ENCODE assay signal across 1 mouse cellular context in the genomic region with DNA sequence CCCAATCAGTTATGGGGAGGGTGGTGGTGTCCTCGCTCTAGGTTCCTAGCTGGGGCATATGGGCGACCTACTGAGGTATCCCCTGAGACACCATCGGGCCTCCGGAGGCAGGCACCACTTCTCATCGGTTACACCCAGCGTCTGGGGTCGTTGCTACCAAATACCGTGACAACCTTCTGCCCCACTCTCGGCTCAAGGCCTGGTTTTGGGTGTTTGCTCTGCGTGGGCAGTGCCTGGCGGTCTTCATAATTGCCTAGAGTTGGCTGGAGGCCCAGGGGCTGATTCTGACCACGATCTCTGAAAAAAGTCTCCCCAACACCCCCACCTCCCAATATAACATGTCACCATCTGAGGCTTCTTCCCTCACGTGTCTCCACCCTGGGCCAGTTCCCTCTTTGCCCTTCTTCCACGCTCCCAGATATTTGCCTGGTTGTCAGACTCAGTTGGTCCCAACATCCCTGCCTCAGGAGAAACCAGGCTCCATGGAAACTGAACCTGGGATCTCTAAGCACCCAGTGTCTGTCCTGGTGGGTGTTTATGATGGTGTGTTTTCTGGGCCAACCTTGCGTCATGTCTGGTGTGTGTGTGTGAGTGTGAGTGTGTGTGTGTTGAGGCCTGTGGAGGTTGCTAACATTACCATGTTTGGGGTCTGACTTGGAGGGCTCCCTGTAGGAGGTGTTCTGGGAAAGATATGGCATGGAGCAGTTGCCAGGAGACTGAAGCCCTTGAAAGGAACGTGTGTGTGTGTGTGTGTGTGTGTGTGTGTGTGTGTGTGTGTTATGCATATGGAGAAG.
TF ChIP-seq lines count a peak whose summit lies in the region.

No protein-coding gene starts in this region.

TF ChIP-seq in C2C12, 6 proteins besides CTCF, POLR2A, EP300 and RAD21:
- TF ChIP-seq MYOD1 (IDR thresholded peaks at IDR 0.05; ENCODE audit: control insufficient read depth, insufficient read length, low read depth), result no peak
- TF ChIP-seq CEBPB (IDR thresholded peaks at IDR 0.05; ENCODE audit: low read depth), result no peak
- no peak for TF ChIP-seq MYOG (IDR thresholded peaks at IDR 0.05; ENCODE audit: control insufficient read depth, extremely low read depth, insufficient read length)
- TF ChIP-seq FOSL1 (IDR thresholded peaks at IDR 0.05; ENCODE audit: insufficient read depth, low read length, poor library complexity, severe bottlenecking), result no peak
- TF ChIP-seq USF1 (IDR thresholded peaks at IDR 0.05; ENCODE audit: low read depth), result no peak
- TF ChIP-seq MAX (IDR thresholded peaks at IDR 0.05), result no peak
